Comparison of ENCODE assay signal across 18 mouse cellular contexts in genomic region chr12:16260981-16261380, GRCm38 (mm10).
DNase-seq lines count a peak whose midpoint lies in the region; ATAC-seq and TF ChIP-seq lines count a peak whose summit lies in the region.
"Had no signal": no experiment of that assay in that cellular context is flagged by ENCODE, and none has a peak within 500 bp of the region (broad histone marks: within the 10 kb centered on the region; RNA-seq: fewer than 3 reads in every experiment).

No protein-coding gene starts in this region.

- H3K4me3 ChIP-seq in forebrain, postnatal 0 days (ENCODE audit: low read depth, low read length) = no peak overlapping the region
- no peak overlapping the region for H3K4me3 ChIP-seq in forebrain, embryonic 10.5 days
- H3K4me3 ChIP-seq in midbrain, embryonic 14.5 days (replicated peaks; ENCODE audit: low read depth, low read length) = no peak overlapping the region
- no peak overlapping the region for H3K4me3 ChIP-seq in midbrain, embryonic 13.5 days (replicated peaks)
- no peak overlapping the region for H3K4me3 ChIP-seq in ES-Bruce4 (ENCODE audit: low read depth, low read length)
- H3K4me3 ChIP-seq: erythroblast, embryonic 14.5 days; heart, embryonic 15.5 days; limb, embryonic 13.5 days had no signal

- WGBS in forebrain, postnatal 0 days = 36% methylated on average over 8 of the region's 8 CpGs
- 84% methylated on average over 8 of the region's 8 CpGs for WGBS in forebrain, embryonic 10.5 days
- 65% methylated on average over 8 of the region's 8 CpGs for WGBS in midbrain, embryonic 14.5 days
- 74% methylated on average over 8 of the region's 8 CpGs for WGBS in midbrain, embryonic 13.5 days

- peak; percentile 17 for DNase-seq in forebrain, postnatal 0 days
- no peak for DNase-seq in forebrain, embryonic 10.5 days (ENCODE audit: extremely low spot score, low spot score)
- DNase-seq in midbrain, embryonic 14.5 days = peak; percentile 24
- peak; percentile 12 for DNase-seq in adrenal gland, postnatal 14 days
- DNase-seq in spleen, postnatal 4 days (ENCODE audit: low spot score in 2 of 2) = no peak
- DNase-seq: cerebellum, adult 9-10 months; heart, adult 11 months; lung, postnatal 36 days; thymus, postnatal 14 days had no signal

- TF ChIP-seq POLR2A in ES-Bruce4 (IDR thresholded peaks at IDR 0.05; ENCODE audit: insufficient read depth, low read length) = no peak

- H3K9ac ChIP-seq in forebrain, postnatal 0 days = no peak overlapping the region
- no peak overlapping the region for H3K9ac ChIP-seq in midbrain, embryonic 14.5 days (replicated peaks; ENCODE audit: low read length)
- no peak overlapping the region for H3K9ac ChIP-seq in midbrain, embryonic 13.5 days (replicated peaks)
- no peak overlapping the region for H3K9ac ChIP-seq in ES-Bruce4 (ENCODE audit: low read depth, poor library complexity, severe bottlenecking)
- H3K9ac ChIP-seq: heart, embryonic 15.5 days; limb, embryonic 13.5 days had no signal

- TF ChIP-seq EP300 in ES-Bruce4 (IDR thresholded peaks at IDR 0.05; ENCODE audit: insufficient read depth, low read depth, low read length) = 0 out of 2 replicates have a peak, but pooled peaks have one; percentile 37

- H3K9me3 ChIP-seq in forebrain, postnatal 0 days (ENCODE audit: low read length) = no peaks in the 10 kb centered on the region
- H3K9me3 ChIP-seq in forebrain, embryonic 10.5 days = no peaks in the 10 kb centered on the region
- H3K9me3 ChIP-seq in midbrain, embryonic 14.5 days (ENCODE audit: control insufficient read depth, low read length) = no peaks in the 10 kb centered on the region
- H3K9me3 ChIP-seq in midbrain, embryonic 13.5 days = no peaks in the 10 kb centered on the region
- H3K9me3 ChIP-seq in ES-Bruce4 (replicated peaks; ENCODE audit: control insufficient read depth, insufficient read depth, low read length, poor library complexity, severe bottlenecking) = no peaks in the 10 kb centered on the region
- H3K9me3 ChIP-seq: heart, embryonic 15.5 days; limb, embryonic 13.5 days had no signal

- peaks cover 9% of the 10 kb centered on the region; the same call in 1 of the 2 replicates for H3K4me1 ChIP-seq in forebrain, postnatal 0 days (ENCODE audit: insufficient read depth)
- H3K4me1 ChIP-seq in forebrain, embryonic 10.5 days = no peaks in the 10 kb centered on the region
- no peaks in the 10 kb centered on the region for H3K4me1 ChIP-seq in midbrain, embryonic 14.5 days (ENCODE audit: control insufficient read depth, insufficient read depth, low read length)
- H3K4me1 ChIP-seq in midbrain, embryonic 13.5 days (replicated peaks) = no peaks in the 10 kb centered on the region
- no peaks in the 10 kb centered on the region for H3K4me1 ChIP-seq in ES-Bruce4 (ENCODE audit: control insufficient read depth, insufficient read depth, low read length)
- H3K4me1 ChIP-seq: limb, embryonic 13.5 days had no signal

- no peak for TF ChIP-seq CTCF in forebrain, postnatal 0 days (IDR thresholded peaks at IDR 0.05; ENCODE audit: low read depth)
- no peak for TF ChIP-seq CTCF in ES-Bruce4 (IDR thresholded peaks at IDR 0.05; ENCODE audit: low read depth, low read length)

- no peak overlapping the region for H3K4me2 ChIP-seq in forebrain, postnatal 0 days (ENCODE audit: low read depth)
- no peak overlapping the region for H3K4me2 ChIP-seq in midbrain, embryonic 14.5 days (ENCODE audit: low read length)
- H3K4me2 ChIP-seq in midbrain, embryonic 13.5 days (replicated peaks) = no peak overlapping the region
- H3K4me2 ChIP-seq: heart, embryonic 15.5 days; limb, embryonic 13.5 days had no signal

- ATAC-seq in forebrain, postnatal 0 days = peak; percentile 61
- no peak for ATAC-seq in midbrain, embryonic 14.5 days (ENCODE audit: low FRiP score, low TSS enrichment)
- ATAC-seq in midbrain, embryonic 13.5 days = no peak
- no peak; the same call in 1 of the 2 replicates for ATAC-seq in cerebellum, adult (ENCODE audit: insufficient number of reproducible peaks, low FRiP score, low TSS enrichment)
- ATAC-seq: CD4-positive, CD25-positive, alpha-beta regulatory T cell, adult 4 months; inflammation-experienced regulatory T-cells, adult 6 months had no signal

- H3K27ac ChIP-seq in forebrain, postnatal 0 days (ENCODE audit: low read depth, low read length) = no peak overlapping the region
- no peak overlapping the region for H3K27ac ChIP-seq in forebrain, embryonic 10.5 days
- H3K27ac ChIP-seq in midbrain, embryonic 14.5 days (replicated peaks; ENCODE audit: low read depth, low read length) = no peak overlapping the region
- H3K27ac ChIP-seq in midbrain, embryonic 13.5 days = no peak overlapping the region
- H3K27ac ChIP-seq in ES-Bruce4 (ENCODE audit: insufficient read depth, low read length) = no peak overlapping the region
- H3K27ac ChIP-seq: heart, embryonic 15.5 days; kidney, postnatal 0 days; limb, embryonic 13.5 days had no signal

- H3K36me3 ChIP-seq in forebrain, postnatal 0 days (ENCODE audit: insufficient read depth) = no peaks in the 10 kb centered on the region
- H3K36me3 ChIP-seq in forebrain, embryonic 10.5 days (replicated peaks) = no peaks in the 10 kb centered on the region
- H3K36me3 ChIP-seq in midbrain, embryonic 14.5 days (ENCODE audit: control insufficient read depth, insufficient read depth, low read length) = no peaks in the 10 kb centered on the region
- no peaks in the 10 kb centered on the region for H3K36me3 ChIP-seq in midbrain, embryonic 13.5 days
- no peaks in the 10 kb centered on the region for H3K36me3 ChIP-seq in ES-Bruce4 (ENCODE audit: control insufficient read depth, insufficient read depth, low read length, poor library complexity, severe bottlenecking)
- H3K36me3 ChIP-seq: heart, embryonic 15.5 days; limb, embryonic 13.5 days had no signal

- H3K27me3 ChIP-seq in forebrain, postnatal 0 days (ENCODE audit: insufficient read depth, low read length) = no peaks in the 10 kb centered on the region
- no peaks in the 10 kb centered on the region for H3K27me3 ChIP-seq in forebrain, embryonic 10.5 days (ENCODE audit: poor library complexity, severe bottlenecking)
- H3K27me3 ChIP-seq in midbrain, embryonic 14.5 days (ENCODE audit: control insufficient read depth, insufficient read depth, low read length) = no peaks in the 10 kb centered on the region
- no peaks in the 10 kb centered on the region for H3K27me3 ChIP-seq in midbrain, embryonic 13.5 days
- no peaks in the 10 kb centered on the region for H3K27me3 ChIP-seq in ES-Bruce4 (ENCODE audit: control insufficient read depth, insufficient read depth, low read length, poor library complexity, severe bottlenecking)
- H3K27me3 ChIP-seq: heart, embryonic 15.5 days; limb, embryonic 13.5 days had no signal

Comparison
In these comparisons a context has a peak if more than half of its experiments do, and no peak if none do; other contexts are left out.
1. DNase-seq: peak in forebrain, postnatal 0 days (single experiment), midbrain, embryonic 14.5 days (single experiment) and adrenal gland, postnatal 14 days (single experiment); none in forebrain, embryonic 10.5 days (single experiment) and spleen, postnatal 4 days (0 of 2).